Mouse (Mus musculus) frontal cortex, postnatal 36 days (tissue): ENCODE data around the gene Brap.

ENCODE experiments used
- DNase-seq, 2 experiments: peaks; one replicate each; pipeline ENCODE4 v3.0.0; 2022; ENCODE audit warnings: low spot score in 2 of 2

Brap gene

GRCm38 (mm10) chr5:121714331-121714730 lies 54.0 kb downstream of the Brap start:
- no peak for DNase-seq

GRCm38 (mm10) chr5:121714928-121715327 lies 54.6 kb downstream of the Brap start:
- DNase-seq = no peak

- DNase-seq = no peak
These were observed 58.1 kb downstream of the Brap start for GRCm38 (mm10) chr5:121718462-121718861.

GRCm38 (mm10) chr5:121720888-121721585 lies 60.7 kb downstream of the Brap start:
- no peak for DNase-seq

GRCm38 (mm10) chr5:121721841-121722240 lies 61.5 kb downstream of the Brap start:
- DNase-seq = no peak

- DNase-seq = no peak
These were observed 64.3 kb downstream of the Brap start for GRCm38 (mm10) chr5:121724678-121725077.

- DNase-seq = no peak
These were observed 69.7 kb downstream of the Brap start for GRCm38 (mm10) chr5:121730057-121730456.

- DNase-seq = no peak
These were observed 76.3 kb downstream of the Brap start for GRCm38 (mm10) chr5:121736641-121737040.
